Mouse (Mus musculus): ENCODE results near the gene B4galnt4. TPM values are rescaled to one million over a fixed set of nuclear protein-coding genes. Genes with fewer than 3 reads are reported as not detected.

B4galnt4 gene
- polyA plus RNA-seq, 1 experiment from 2014 or later, result 15.4 TPM

DNA sequence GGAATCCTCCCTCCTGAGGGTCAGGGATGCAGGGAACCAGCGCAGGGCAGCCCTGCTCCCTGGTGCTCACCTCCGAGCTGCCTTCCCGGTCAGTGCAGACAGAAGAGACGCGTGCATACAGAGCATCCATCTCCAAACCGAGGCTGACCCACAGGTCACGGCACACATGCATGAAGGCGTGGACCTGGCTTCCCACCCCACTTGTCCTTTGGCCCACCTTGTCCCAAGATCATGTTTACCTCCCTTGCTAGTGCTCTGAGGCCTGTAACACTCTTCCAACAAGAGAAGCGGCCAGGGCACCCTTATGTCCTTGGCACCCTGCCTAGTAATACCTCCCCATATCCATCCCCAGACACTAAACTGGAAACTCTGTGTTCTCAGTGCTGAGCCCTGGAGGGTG is 55.0 kb downstream of the B4galnt4 start:
- Histone ChIP-seq H3K4me2 (no peak overlapping the region), H3K4me1 (0 out of 2 replicates have a peak, but pooled peaks cover 2% of the 10 kb centered on the region), H3K9ac (no peak overlapping the region), H3K36me3 (no peaks in the 10 kb centered on the region), H3K27ac (no peak overlapping the region), H3K4me3 (replicated peaks) (no peak overlapping the region), H3K9me3 (replicated peaks) (no peaks in the 10 kb centered on the region), H3K27me3 (0 out of 2 replicates have a peak, but pooled peaks cover 4% of the 10 kb centered on the region)
- no peak for ATAC-seq (replicated peaks; ENCODE audit: low FRiP score)
- 84% methylated on average over 9 of the region's 9 CpGs for WGBS

DNA sequence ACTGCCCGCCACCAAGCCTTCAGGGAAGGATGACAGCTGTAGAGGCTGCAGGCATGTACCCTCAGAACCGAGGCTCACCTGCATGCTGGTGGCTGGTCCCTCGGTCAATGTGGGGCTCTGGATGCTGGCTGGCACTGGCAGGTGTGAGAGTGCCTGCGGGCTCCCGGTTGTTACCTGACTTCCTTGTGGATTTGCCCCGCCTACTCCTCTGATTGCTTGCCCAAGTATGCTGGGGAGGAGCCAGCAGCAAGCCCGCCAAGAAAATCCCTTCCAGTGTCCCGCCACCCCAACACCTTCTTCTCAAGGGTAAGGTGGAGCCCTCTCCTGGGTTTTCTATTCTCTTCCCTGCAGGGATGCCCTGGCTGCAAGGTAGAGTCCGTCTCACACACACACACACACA is 56.7 kb downstream of the B4galnt4 start, which contains the start of gene Ano9:
TSS of gene Ano9 (minus strand) at position 171 of the 400 bp plus-strand sequence.
- 13% methylated on average over 9 of the region's 9 CpGs for WGBS
- Histone ChIP-seq H3K4me3 (replicated peaks) (peak within 1 kb of the TSS; percentile 21), H3K4me1 (peaks cover 8% of the 10 kb centered on the region), H3K27ac (no peak within 1 kb of the TSS), H3K36me3 (no peaks in the 10 kb centered on the region), H3K27me3 (0 out of 2 replicates have a peak, but pooled peaks cover 4% of the 10 kb centered on the region), H3K9me3 (replicated peaks) (no peaks in the 10 kb centered on the region), H3K4me2 (peak within 1 kb of the TSS; percentile 50), H3K9ac (peak within 1 kb of the TSS; percentile 25)
- ATAC-seq (replicated peaks; ENCODE audit: low FRiP score), result peak; percentile 53

GRCm38 (mm10) chr7:141119487-141119886 is 58.6 kb downstream of the B4galnt4 start:
- H3K4me2 ChIP-seq, result no peak overlapping the region
- WGBS, result 73% methylated on average over 3 of the region's 3 CpGs

GRCm38 (mm10) chr7:141120605-141121004 is 59.7 kb downstream of the B4galnt4 start:
- no peak overlapping the region for H3K9ac ChIP-seq
- ATAC-seq (replicated peaks; ENCODE audit: low FRiP score), result no peak
- 0 out of 2 replicates have a peak overlapping the region, but pooled peaks have one; percentile 22 for H3K27ac ChIP-seq
- H3K4me1 ChIP-seq, result peaks cover 14% of the 10 kb centered on the region
- no peaks in the 10 kb centered on the region for H3K36me3 ChIP-seq
- H3K27me3 ChIP-seq, result 0 out of 2 replicates have a peak, but pooled peaks cover 4% of the 10 kb centered on the region
- H3K9me3 ChIP-seq (replicated peaks), result no peaks in the 10 kb centered on the region
- H3K4me2 ChIP-seq, result no peak overlapping the region
- no peak overlapping the region for H3K4me3 ChIP-seq (replicated peaks)
- WGBS, result 76% methylated on average over 3 of the region's 3 CpGs

More at GRCm38 (mm10) chr7:141119487-141119886, 58.6 kb downstream of the B4galnt4 start:
- ATAC-seq (replicated peaks; ENCODE audit: low FRiP score), result no peak
- no peak overlapping the region for H3K9ac ChIP-seq
- no peaks in the 10 kb centered on the region for H3K9me3 ChIP-seq (replicated peaks)
- no peak overlapping the region for H3K4me3 ChIP-seq (replicated peaks)
- no peaks in the 10 kb centered on the region for H3K36me3 ChIP-seq
- peaks cover 14% of the 10 kb centered on the region for H3K4me1 ChIP-seq
- H3K27ac ChIP-seq, result no peak overlapping the region
- 0 out of 2 replicates have a peak, but pooled peaks cover 4% of the 10 kb centered on the region for H3K27me3 ChIP-seq

DNA sequence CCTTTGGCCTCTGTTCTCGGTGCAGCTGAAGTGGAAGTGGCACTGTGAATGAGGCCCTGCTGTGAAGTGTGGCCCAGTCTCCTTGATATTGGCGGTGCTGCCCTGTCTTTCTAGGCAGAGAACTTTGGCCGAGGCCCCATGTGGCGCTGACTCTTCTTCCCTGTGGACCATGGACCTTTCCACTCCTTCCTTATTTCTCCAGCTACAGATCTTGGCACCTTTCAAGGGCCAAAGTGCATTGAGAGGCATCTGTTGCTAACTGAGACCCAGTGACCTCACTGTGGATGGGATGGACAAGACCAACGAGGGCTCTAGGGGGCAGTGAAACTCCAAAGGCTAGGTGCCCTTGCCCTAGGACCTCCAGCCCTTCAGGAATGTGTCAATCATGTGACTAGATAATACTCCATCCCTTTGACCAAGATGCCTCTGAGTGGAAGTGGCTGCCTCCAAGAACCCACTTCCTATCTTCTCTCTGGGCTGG is 60.2 kb downstream of the B4galnt4 start:
- Histone ChIP-seq H3K4me3 (replicated peaks) (no peak overlapping the region), H3K9me3 (replicated peaks) (no peaks in the 10 kb centered on the region), H3K4me1 (peaks cover 14% of the 10 kb centered on the region), H3K9ac (no peak overlapping the region), H3K4me2 (no peak overlapping the region), H3K27ac (0 out of 2 replicates have a peak overlapping the region, but pooled peaks have one; percentile 22), H3K27me3 (0 out of 2 replicates have a peak, but pooled peaks cover 4% of the 10 kb centered on the region), H3K36me3 (no peaks in the 10 kb centered on the region)
- no peak for ATAC-seq (replicated peaks; ENCODE audit: low FRiP score)
- 77% methylated on average over 5 of the region's 5 CpGs for WGBS

Other genes with a start within 250 kb of the B4galnt4 start
- 1.7 and 1.8 TPM in 2 replicates for gene Zfp941, start 238.9 kb upstream of the B4galnt4 start, polyA plus RNA-seq (2015; fragmentation: Nextera tagmentation; extraction: Ambion mirVana)
- gene Urah, start 226.1 kb upstream of the B4galnt4 start, polyA plus RNA-seq (2015; fragmentation: Nextera tagmentation; extraction: Ambion mirVana), result 0.62 and 0.82 TPM in 2 replicates
- not detected in 2 replicates for gene Scgb1c1, start 215.6 kb upstream of the B4galnt4 start, polyA plus RNA-seq (2015; fragmentation: Nextera tagmentation; extraction: Ambion mirVana)
- gene Odf3, start 213.3 kb upstream of the B4galnt4 start, polyA plus RNA-seq (2015; fragmentation: Nextera tagmentation; extraction: Ambion mirVana), result 0.12 TPM in 1 of 2 replicates, not detected in the other
- gene Gm45785, start 204.8 kb upstream of the B4galnt4 start, polyA plus RNA-seq (2015; fragmentation: Nextera tagmentation; extraction: Ambion mirVana), result not detected in 2 replicates
- gene Ric8a, start 204.1 kb upstream of the B4galnt4 start, polyA plus RNA-seq (2015; fragmentation: Nextera tagmentation; extraction: Ambion mirVana), result 54.8 and 59.7 TPM in 2 replicates
- 35.9 and 37.2 TPM in 2 replicates for gene Bet1l, start 203.5 kb upstream of the B4galnt4 start, polyA plus RNA-seq (2015; fragmentation: Nextera tagmentation; extraction: Ambion mirVana)
- 241 and 246 TPM in 2 replicates for gene Psmd13, start 179.1 kb upstream of the B4galnt4 start, polyA plus RNA-seq (2015; fragmentation: Nextera tagmentation; extraction: Ambion mirVana)
- gene Sirt3, start 178.8 kb upstream of the B4galnt4 start, polyA plus RNA-seq (2015; fragmentation: Nextera tagmentation; extraction: Ambion mirVana), result 32.5 and 36.3 TPM in 2 replicates
- gene Cox8b, start 160.7 kb upstream of the B4galnt4 start, polyA plus RNA-seq (2015; fragmentation: Nextera tagmentation; extraction: Ambion mirVana), result 3.9 and 4.8 TPM in 2 replicates
- 1.1 and 1.2 TPM in 2 replicates for gene Nlrp6, start 140.2 kb upstream of the B4galnt4 start, polyA plus RNA-seq (2015; fragmentation: Nextera tagmentation; extraction: Ambion mirVana)
- 19.5 and 23.5 TPM in 2 replicates for gene Pgghg, start 119.7 kb upstream of the B4galnt4 start, polyA plus RNA-seq (2015; fragmentation: Nextera tagmentation; extraction: Ambion mirVana)
- gene Ifitm5, start 110.8 kb upstream of the B4galnt4 start, polyA plus RNA-seq (2015; fragmentation: Nextera tagmentation; extraction: Ambion mirVana), result 4.3 and 21.7 TPM in 2 replicates
- 0.39 TPM in 1 of 2 replicates, not detected in the other for gene Gm45717, start 105.2 kb upstream of the B4galnt4 start, polyA plus RNA-seq (2015; fragmentation: Nextera tagmentation; extraction: Ambion mirVana)
- gene Ifitm2, start 105.1 kb upstream of the B4galnt4 start, polyA plus RNA-seq (2015; fragmentation: Nextera tagmentation; extraction: Ambion mirVana), result 897 and 954 TPM in 2 replicates
- 55.2 and 59.7 TPM in 2 replicates for gene Ifitm1, start 93.9 kb upstream of the B4galnt4 start, polyA plus RNA-seq (2015; fragmentation: Nextera tagmentation; extraction: Ambion mirVana)
- 187 and 205 TPM in 2 replicates for gene Ifitm3, start 50.3 kb upstream of the B4galnt4 start, polyA plus RNA-seq (2015; fragmentation: Nextera tagmentation; extraction: Ambion mirVana)
- gene Ifitm6, start 43.2 kb upstream of the B4galnt4 start, polyA plus RNA-seq (2015; fragmentation: Nextera tagmentation; extraction: Ambion mirVana), result 1.3 and 2.2 TPM in 2 replicates
- gene Gm17387, start 32.0 kb upstream of the B4galnt4 start, polyA plus RNA-seq (2015; fragmentation: Nextera tagmentation; extraction: Ambion mirVana), result not detected in 2 replicates
- gene Pkp3, start 17.1 kb downstream of the B4galnt4 start, polyA plus RNA-seq (2015; fragmentation: Nextera tagmentation; extraction: Ambion mirVana), result 7.8 and 7.9 TPM in 2 replicates
- 20.8 and 24.7 TPM in 2 replicates for gene Sigirr, start 39.5 kb downstream of the B4galnt4 start, polyA plus RNA-seq (2015; fragmentation: Nextera tagmentation; extraction: Ambion mirVana)
- 6.0 TPM in 2 replicates for gene Ano9, start 56.7 kb downstream of the B4galnt4 start, polyA plus RNA-seq (2015; fragmentation: Nextera tagmentation; extraction: Ambion mirVana)
- gene Ptdss2, start 61.3 kb downstream of the B4galnt4 start, polyA plus RNA-seq (2015; fragmentation: Nextera tagmentation; extraction: Ambion mirVana), result 79.9 and 83.4 TPM in 2 replicates
- gene Rnh1, start 111.8 kb downstream of the B4galnt4 start, polyA plus RNA-seq (2015; fragmentation: Nextera tagmentation; extraction: Ambion mirVana), result 115 and 122 TPM in 2 replicates
- 92.1 and 98.0 TPM in 2 replicates for gene Hras, start 132.9 kb downstream of the B4galnt4 start, polyA plus RNA-seq (2015; fragmentation: Nextera tagmentation; extraction: Ambion mirVana)
- gene Lrrc56, start 133.1 kb downstream of the B4galnt4 start, polyA plus RNA-seq (2015; fragmentation: Nextera tagmentation; extraction: Ambion mirVana), result 10.3 and 13.9 TPM in 2 replicates
- gene Lmntd2, start 153.0 kb downstream of the B4galnt4 start, polyA plus RNA-seq (2015; fragmentation: Nextera tagmentation; extraction: Ambion mirVana), result 3.4 and 3.5 TPM in 2 replicates
- 57.5 and 66.9 TPM in 2 replicates for gene Rassf7, start 154.8 kb downstream of the B4galnt4 start, polyA plus RNA-seq (2015; fragmentation: Nextera tagmentation; extraction: Ambion mirVana)
- 73.1 and 78.3 TPM in 2 replicates for gene Phrf1, start 167.7 kb downstream of the B4galnt4 start, polyA plus RNA-seq (2015; fragmentation: Nextera tagmentation; extraction: Ambion mirVana)
- 3.5 and 3.8 TPM in 2 replicates for gene Irf7, start 205.4 kb downstream of the B4galnt4 start, polyA plus RNA-seq (2015; fragmentation: Nextera tagmentation; extraction: Ambion mirVana)
- 8.2 and 8.6 TPM in 2 replicates for gene Cdhr5, start 215.7 kb downstream of the B4galnt4 start, polyA plus RNA-seq (2015; fragmentation: Nextera tagmentation; extraction: Ambion mirVana)
- 41.1 and 43.5 TPM in 2 replicates for gene Sct, start 218.0 kb downstream of the B4galnt4 start, polyA plus RNA-seq (2015; fragmentation: Nextera tagmentation; extraction: Ambion mirVana)
- gene Drd4, start 230.9 kb downstream of the B4galnt4 start, polyA plus RNA-seq (2015; fragmentation: Nextera tagmentation; extraction: Ambion mirVana), result 1.4 and 1.8 TPM in 2 replicates

All from kidney, embryonic 15.5 days (tissue).